Mouse (Mus musculus) adrenal gland (tissue): Measurements from ENCODE around the gene Mylk.
"Not testable (repeated sequence)": the region's sequence is repeated elsewhere in the genome, so short reads cannot be mapped to it uniquely, and the experiment has no call there.

Source experiments
- intact Hi-C: fragments of 180-260 bp; cut with DNase I; formaldehyde crosslinking; loops from one replicate; pipeline ENCODE4 v1.15.1; 2025
- long read RNA-seq, 2 experiments: library from polyadenylated mRNA; unstranded; transcript quantifications; one replicate each; pipeline ENCODE4 v2.0.0; 2020; ENCODE audit warnings: borderline replicate concordance in 1 of 2; ENCODE audit not compliant: insufficient replicate concordance in 1 of 2

Mylk gene
- long read RNA-seq, experiment 1, partial matches to known transcripts = 3 of 7 reads
- long read RNA-seq, experiment 1, other reads (novel, unspliced or antisense) = 4 of 7 reads
- long read RNA-seq, experiment 2, partial matches to known transcripts = 3 of 12 reads
- long read RNA-seq, experiment 2, other reads (novel, unspliced or antisense) = 5 of 12 reads

- intact Hi-C loops = no loop called here
Observed at GRCm38 (mm10) chr16:34745065-34745585, at the start of gene Mylk. TSS of gene Mylk (plus strand) at chr16:34745210.

GRCm38 (mm10) chr16:34698721-34699120 lies 46.3 kb upstream of the Mylk start:
- intact Hi-C loops = not testable (repeated sequence)

DNA sequence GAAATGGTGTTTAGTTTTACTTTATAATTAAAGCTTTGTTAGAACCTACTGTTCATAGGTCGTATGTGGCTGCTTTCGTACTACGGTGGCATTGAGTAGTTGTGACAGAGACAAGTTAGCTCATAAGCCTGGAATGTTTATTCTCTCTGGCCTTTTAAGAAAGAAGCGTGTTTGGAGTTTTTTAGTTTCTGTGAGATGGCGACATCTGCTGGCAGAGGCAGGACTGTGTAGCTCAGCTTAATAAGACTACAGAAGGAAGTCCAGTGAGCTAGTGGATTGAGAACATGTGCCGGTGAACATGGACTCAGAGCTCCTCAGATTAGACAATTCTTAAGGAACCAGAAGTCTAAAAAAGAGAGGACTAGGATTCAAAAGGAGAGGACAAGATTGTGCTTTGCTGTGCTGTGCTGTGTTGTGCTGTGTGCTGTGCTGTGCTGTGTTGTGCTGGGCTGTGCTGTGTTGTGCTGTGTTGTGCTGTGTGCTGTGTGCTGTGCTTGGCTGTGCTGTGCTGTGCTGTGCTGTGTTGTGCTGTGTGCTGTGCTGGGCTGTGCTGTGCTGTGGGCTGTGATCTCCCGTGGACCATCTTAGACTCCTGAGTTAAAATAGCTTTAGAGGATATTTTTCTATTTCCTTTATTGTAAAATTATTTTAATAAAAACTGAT lies 44.7 kb upstream of the Mylk start:
- intact Hi-C loops = loop anchor here (2.0 to 10.0 kb wide), 3 partner anchors 33 to 505 kb away; no protein-coding TSS in a partner anchor

GRCm38 (mm10) chr16:34700828-34701216 lies 44.2 kb upstream of the Mylk start:
- intact Hi-C loops = loop anchor here (2.0 to 10.0 kb wide), 3 partner anchors 34 to 506 kb away; no protein-coding TSS in a partner anchor

DNA sequence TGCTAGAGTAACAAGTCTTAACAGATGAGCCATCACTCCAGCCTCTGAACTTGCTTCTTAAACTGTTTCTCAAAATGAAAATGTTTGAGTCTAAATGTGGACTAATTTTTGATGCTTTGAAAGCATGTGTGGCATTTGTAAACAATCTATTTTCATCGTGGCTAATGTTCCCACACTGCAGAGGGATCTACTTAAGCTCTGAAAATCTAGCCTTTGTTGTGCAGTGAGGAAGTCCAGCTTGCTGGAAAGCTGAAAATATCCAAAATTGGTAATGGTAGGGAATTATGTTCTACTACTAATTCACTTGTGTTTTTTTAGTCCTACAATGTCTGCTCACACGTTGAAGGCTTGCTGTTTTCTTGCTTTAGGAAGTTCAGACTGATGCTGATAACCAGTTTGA lies 39.0 kb upstream of the Mylk start:
- intact Hi-C loops = loop anchor here (10.0 kb wide), 1 partner anchor 511 kb away; no protein-coding TSS in a partner anchor

GRCm38 (mm10) chr16:34706487-34706946 lies 38.5 kb upstream of the Mylk start:
- intact Hi-C loops = loop anchor here (10.0 kb wide), 1 partner anchor 512 kb away; no protein-coding TSS in a partner anchor

- intact Hi-C loops = no loop called here
Observed at GRCm38 (mm10) chr16:34711481-34711880, 33.5 kb upstream of the Mylk start.

- intact Hi-C loops = no loop called here
Observed at GRCm38 (mm10) chr16:34725156-34725555, 19.9 kb upstream of the Mylk start.

DNA sequence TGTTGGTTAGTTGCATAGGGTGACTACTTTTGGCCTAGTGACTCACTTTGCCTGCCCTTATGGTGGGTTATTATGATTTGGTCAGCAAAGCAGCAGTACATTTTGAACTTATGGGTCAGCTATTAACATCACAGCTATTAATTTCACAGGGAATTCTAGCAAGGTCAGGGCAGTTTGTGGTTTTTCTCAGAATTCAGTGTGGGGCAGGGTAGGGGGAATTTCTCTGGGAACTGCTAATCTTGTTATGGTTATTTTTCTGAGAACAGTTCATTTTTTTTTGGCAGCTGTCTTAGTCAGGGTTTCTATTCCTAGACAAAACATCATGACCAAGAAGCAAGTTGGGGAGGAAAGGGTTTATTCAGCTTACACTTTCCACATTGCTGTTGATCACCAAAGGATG lies 16.4 kb upstream of the Mylk start:
- intact Hi-C loops = not testable (repeated sequence)

DNA sequence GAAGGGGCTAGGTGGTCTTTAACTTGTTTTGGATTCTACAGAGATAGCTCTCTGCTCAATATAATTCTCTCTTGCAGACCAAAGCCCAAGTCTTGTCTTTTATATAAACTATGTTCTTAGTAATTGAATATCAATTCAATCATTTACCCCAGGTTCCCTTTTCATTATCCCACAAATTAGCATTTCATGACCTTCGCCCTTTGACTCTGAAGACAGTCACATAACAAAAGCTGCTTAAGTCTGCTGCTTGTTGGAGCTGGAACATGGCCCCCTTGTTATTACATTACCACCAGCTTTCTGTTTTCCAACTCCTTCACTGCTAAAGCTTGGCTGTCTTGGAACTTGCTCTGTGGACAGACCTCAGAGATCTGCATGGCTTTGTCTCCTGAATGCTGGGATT lies 15.6 kb upstream of the Mylk start:
- intact Hi-C loops = no loop called here

GRCm38 (mm10) chr16:34738656-34739233 lies 6.3 kb upstream of the Mylk start:
- intact Hi-C loops = no loop called here

DNA sequence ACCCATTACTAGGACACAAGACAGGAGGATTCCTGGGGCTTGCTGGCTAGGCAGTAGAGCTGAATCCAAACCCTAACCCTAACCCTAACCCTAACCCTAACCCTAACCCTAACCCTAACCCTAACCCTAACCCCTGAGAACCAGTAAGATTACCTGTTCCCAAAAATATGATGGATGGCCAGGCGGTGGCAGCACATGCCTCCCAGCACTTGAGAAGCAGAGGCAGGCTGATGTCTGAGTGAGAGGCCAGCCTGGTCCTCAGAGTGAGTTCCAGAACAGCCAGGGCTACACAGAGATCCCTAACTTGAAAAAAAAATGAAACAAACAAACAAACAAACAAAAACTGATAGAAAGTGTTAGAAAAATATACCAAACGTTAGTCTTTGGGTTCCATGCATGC lies 2.1 kb upstream of the Mylk start:
- intact Hi-C loops = no loop called here

DNA sequence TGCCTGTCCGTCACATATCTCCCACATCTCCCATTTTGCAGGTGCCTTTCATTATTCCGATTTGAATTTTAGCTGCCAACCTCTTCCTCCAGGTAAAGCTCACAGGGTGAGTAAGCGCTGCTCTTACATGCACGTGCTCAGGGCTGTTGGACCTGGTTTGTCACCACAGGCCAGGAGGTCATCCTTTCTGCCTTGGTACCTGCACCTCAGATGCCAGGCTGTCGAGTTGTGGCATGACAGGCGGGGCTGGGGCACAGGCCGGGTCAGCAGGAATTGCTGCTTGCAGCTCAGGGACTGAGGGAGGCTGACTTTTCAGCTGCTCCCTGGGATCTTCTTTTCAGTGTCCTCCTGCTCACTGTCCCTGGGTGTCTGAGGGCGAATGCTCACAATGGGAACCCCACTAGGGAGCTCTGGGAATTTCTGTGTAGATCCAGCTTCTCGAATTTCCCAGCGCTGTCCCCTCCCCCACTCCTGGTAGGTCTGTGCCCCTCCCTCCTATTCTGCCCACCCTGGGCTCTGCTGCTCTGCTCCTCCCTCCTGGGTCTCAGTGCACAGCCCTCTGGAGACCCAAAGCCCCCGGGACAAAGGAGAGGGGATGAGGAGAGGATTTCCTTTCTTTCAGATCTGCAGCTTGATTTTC lies 3.2 kb downstream of the Mylk start:
- intact Hi-C loops = no loop called here

DNA sequence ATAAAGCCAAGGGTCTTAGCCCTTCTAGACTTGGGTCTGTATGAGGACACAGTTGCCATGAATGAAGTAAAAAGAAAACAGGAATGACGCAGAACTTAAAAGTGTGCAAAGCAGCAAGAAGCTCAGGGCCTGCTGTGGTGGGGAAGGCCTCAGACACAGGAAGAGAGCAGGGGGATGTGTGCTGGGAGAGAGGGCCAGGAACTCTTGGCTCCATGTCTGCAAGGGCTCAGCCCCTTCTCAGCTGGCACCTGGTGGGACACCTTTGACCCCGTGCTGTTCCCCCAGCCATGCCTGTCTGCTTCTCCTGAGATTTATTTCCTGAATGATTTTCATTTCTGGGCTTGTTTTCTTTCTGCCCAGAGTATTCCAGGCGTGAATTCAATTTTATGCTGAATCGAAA lies 4.5 kb downstream of the Mylk start:
- intact Hi-C loops = no loop called here

- intact Hi-C loops = no loop called here
Observed at GRCm38 (mm10) chr16:34752026-34752425, 7.0 kb downstream of the Mylk start.

GRCm38 (mm10) chr16:34752977-34753376 lies 8.0 kb downstream of the Mylk start:
- intact Hi-C loops = no loop called here

GRCm38 (mm10) chr16:34756991-34757390 lies 12.0 kb downstream of the Mylk start:
- intact Hi-C loops = no loop called here

GRCm38 (mm10) chr16:34758205-34758604 lies 13.2 kb downstream of the Mylk start:
- intact Hi-C loops = no loop called here

- intact Hi-C loops = no loop called here
Observed at GRCm38 (mm10) chr16:34763959-34764591, 19.1 kb downstream of the Mylk start.

- intact Hi-C loops = no loop called here
Observed at GRCm38 (mm10) chr16:34765666-34766065, 20.7 kb downstream of the Mylk start.

DNA sequence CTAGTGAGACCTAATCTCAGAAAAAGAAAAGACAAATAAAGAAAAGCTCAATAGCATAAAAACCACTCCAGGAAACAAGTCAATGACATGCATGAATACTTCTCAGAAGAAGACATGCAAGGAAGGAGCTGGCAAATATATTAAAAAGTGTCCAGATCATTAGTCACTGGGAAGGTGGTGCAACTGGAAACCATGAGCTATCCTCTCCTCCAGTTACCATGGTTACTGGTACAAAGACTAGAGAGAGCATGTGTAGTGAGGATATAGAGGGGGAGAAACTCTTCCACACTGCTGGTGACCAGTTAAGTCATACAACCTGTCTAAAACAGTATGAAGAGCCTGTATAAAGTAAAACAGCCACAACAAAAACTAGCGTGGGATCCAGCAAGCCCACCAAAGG lies 21.2 kb downstream of the Mylk start:
- intact Hi-C loops = no loop called here
